Mouse (Mus musculus) brain, embryonic 14.5 days (tissue): ENCODE measurements around the gene Cyp2t4. TPM values are rescaled to one million over a fixed set of nuclear protein-coding genes. Genes with fewer than 3 reads are reported as not detected.

ENCODE experiments used
- DNase-seq: peaks from one replicate; pipeline ENCODE4 v3.0.0-alpha.2; 2011; ENCODE audit warnings: low read depth
- CTCF ChIP-seq: fragments of 200-500 bp; IDR thresholded peaks from 2 replicates; pipeline ENCODE4 v1.5.1; 2012; ENCODE audit warnings: inconsistent platforms, mild to moderate bottlenecking, moderate library complexity, borderline replicate concordance; ENCODE audit not compliant: insufficient read depth, insufficient read length; ENCODE audit errors: extremely low read depth
- POLR2A ChIP-seq: fragments of 200-500 bp; IDR thresholded peaks from 2 replicates; pipeline ENCODE4 v1.6.1; 2012; ENCODE audit warnings: mild to moderate bottlenecking, inconsistent platforms, borderline replicate concordance; ENCODE audit not compliant: poor library complexity, insufficient read depth, insufficient read length, severe bottlenecking; ENCODE audit errors: extremely low read depth
- polyA plus RNA-seq: library from polyadenylated mRNA; depleted of rRNA; stranded (reverse); fragments of >200 nt; gene quantifications from 2 replicates; pipeline ENCODE4 v1.2.3, GENCODE M21; 2012

Cyp2t4 gene
- polyA plus RNA-seq, 1 experiment: not detected

DNA sequence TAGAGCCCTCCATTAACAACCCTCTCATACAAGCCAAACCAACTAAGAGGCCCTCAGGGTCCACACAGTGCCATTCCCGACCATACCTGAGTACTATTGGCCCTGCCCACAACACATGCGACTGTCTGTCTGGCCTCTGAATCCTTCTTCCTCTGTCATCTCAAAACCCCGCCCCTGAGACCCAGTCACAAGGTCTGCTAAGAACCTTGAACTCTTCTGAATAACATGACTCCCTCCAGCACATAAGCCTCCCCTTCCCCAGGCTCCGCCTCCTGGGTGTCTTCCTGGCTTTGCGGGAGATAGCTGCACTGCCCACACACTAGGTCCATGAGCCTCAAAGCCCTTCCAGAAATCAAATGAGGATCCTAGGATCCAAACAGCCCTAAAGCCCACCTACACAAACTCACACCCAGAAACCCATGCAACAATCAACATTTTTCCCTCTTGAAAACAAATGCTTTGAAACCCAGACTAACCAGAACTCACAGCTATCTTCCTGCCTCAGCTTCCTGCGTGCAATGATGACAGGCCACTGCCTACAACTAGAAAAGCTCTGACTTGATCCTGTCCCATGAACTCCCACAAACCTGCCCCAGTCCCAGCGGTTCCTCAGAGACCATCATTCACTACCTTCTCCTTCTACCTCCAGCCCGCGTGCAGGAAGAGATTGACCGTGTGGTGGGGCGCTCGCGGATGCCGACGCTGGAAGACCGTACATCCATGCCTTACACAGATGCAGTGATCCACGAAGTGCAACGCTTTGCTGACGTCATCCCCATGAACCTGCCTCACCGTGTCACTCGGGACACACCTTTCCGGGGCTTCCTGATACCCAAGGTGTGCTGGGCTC lies 22.8 kb upstream of the Cyp2t4 start:
- TF ChIP-seq POLR2A (no peak), CTCF (no peak)
- no peak for DNase-seq

DNA sequence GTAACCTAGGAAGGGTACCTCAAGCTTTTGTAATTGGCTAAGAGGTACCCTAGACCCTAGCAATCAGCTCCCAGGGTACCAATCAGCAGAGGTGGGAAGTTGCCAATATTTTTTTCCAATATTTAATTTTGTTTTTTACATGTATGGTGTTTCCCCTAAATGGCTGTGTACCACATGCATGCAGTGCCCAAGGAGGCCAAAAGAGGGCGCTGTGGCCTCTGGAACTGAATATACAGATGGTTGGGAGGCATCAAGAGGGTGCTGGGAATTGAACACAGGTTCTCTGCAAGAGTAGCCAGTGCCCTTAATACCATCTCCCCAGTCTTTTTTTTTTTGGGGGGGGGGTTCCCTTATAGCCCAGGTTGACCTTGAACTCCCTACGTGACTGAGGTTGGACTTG lies 22.1 kb upstream of the Cyp2t4 start:
- TF ChIP-seq POLR2A: no peak
- TF ChIP-seq CTCF: peak; percentile 27; the same call in 1 of the 2 replicates
- DNase-seq: no peak

DNA sequence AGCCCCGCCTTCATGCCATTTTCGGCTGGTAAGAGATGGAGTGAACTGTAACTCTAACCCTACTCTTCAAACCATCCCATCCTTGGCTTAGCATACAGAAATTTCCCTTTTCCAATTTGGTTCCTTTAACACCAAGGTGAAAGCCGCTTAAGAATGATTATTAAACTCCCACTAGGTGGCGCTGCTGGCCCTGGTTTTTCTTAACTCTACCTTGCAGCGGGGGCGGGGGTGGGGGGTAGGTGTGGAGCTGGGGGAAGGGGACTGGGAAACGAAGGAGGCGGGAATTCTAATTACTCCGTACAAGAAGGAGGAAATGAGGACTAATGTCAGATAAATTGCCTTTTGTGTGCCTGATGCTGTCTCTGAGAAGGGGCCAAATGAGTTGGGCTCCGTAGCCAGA lies 20.9 kb upstream of the Cyp2t4 start:
- DNase-seq: peak; percentile 74
- TF ChIP-seq CTCF: peak; percentile 53; the same call in 1 of the 2 replicates
- TF ChIP-seq POLR2A: no peak

DNA sequence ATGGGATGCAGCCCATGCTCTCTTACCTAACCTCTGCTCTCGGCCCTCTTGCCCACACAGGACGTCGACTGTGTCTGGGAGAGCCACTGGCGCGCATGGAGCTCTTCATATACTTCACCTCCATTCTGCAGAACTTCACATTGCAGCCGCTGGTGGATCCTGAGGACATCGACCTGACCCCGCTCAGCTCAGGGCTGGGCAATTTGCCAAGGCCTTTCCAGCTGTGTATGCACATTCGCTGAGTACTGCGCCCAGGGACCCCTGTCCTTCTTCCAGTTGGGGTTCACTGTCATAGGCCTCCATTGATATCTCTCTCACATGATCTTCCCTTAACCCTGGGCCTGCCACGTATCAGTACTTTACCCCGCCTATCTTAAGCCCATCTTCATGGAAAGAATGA lies 20.4 kb upstream of the Cyp2t4 start:
- no peak for TF ChIP-seq POLR2A
- no peak for TF ChIP-seq CTCF
- DNase-seq: no peak

DNA sequence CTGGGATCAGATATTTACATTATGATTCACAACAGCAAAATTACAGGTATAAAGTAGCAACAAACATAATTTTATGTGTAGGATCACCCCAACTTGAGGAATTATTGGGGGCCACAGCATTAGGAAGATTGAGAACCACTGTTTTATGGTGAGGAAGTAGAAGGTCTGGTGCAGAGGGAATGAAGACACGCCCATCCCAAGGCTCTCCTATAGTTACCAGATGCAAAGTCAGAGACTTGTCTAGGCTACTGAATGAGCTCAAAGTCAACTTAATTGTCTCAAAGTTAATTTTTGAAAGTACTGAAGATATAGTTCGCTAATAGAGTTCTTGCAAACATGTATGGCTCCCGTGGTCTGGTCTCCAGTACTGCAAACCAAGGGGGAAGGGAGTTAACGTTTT lies 19.8 kb upstream of the Cyp2t4 start:
- no peak for TF ChIP-seq POLR2A
- TF ChIP-seq CTCF: no peak
- DNase-seq: no peak

DNA sequence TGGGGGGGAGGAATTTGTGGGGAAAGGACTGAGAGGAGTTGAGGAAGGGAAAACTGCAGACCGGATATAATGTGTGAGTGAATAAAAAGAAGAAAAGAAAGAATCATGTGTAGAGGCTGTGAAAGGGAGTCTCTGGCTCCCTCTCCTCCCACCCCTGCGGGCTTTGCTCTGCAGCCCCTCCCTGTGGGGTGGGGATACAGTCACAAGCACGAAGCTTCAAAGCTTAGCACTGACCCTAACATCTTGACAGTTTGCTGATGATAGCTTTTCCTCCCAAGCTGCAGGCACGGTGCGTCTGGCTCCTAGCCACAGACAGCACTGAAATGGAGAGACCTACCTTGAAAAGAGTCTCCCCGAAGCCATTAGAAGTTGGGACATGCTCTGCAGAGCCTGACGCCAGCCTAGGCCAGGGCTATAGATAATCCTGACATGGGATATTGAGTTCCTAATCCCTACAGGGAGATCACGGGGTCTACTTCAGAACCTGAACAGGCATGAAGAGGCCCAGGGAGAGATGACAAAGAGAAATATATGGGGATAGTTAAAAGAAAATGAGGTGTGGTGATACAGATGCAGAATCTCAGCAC lies 17.0 kb upstream of the Cyp2t4 start:
- no peak for DNase-seq
- TF ChIP-seq CTCF (no peak), POLR2A (no peak)

DNA sequence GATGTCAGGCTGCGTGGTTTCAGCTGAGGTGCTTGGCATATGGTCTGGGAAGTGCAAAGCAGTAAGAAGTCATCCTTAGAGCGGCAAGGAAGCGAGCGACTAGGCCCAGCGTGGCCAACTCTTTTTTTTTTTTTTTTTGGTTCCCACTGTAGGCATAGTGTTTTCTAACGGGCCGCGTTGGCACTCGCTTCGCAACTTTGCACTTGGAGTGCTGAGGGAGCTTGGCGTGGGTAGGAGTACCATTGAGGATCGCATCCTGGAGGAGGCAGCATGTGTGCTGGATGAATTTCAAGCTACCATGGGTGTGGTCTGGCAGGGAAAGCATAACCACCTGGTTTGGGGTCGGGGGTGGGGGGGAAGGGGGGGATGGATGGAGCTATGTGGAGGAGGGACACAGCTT lies 2.5 kb downstream of the Cyp2t4 start:
- TF ChIP-seq POLR2A (no peak), CTCF (no peak)
- no peak for DNase-seq

DNA sequence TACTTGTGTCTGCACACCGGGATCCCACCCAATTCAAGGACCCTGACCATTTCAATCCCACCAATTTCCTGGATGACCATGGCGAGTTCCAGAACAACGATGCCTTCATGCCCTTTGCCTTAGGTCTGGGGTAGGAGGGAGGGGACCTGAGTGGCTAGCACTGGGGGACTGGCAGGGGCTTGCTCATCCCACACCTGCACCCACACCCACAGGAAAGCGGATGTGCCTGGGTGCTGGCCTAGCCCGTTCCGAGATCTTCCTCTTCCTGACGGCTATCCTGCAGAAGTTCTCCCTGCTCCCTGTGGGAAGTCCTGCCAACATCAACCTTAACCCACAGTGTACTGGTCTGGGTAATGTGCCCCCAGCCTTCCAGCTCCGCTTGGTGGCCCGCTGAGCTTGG lies 4.7 kb downstream of the Cyp2t4 start:
- DNase-seq: no peak
- TF ChIP-seq POLR2A (no peak), CTCF (no peak)

DNA sequence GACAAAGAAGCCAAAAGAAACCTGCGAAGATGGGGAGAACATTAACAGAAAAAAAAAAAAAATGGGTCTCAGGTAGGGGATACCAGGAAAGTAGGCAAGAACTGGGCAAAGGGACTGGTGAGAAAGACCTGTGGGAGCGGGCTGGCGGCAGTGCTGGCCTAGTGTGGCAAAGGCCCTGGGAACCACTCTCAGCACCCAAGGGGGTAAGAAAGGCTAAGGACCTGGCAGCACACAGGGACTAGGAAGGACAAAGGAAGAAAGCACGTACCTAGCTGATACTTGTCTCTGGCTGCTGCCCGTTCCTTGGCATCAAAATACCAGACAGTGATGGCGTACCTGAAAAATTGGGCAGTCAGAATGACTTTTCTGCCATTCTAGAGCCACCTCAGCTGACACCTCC lies 5.7 kb downstream of the Cyp2t4 start:
- DNase-seq: no peak
- no peak for TF ChIP-seq CTCF
- TF ChIP-seq POLR2A: no peak

DNA sequence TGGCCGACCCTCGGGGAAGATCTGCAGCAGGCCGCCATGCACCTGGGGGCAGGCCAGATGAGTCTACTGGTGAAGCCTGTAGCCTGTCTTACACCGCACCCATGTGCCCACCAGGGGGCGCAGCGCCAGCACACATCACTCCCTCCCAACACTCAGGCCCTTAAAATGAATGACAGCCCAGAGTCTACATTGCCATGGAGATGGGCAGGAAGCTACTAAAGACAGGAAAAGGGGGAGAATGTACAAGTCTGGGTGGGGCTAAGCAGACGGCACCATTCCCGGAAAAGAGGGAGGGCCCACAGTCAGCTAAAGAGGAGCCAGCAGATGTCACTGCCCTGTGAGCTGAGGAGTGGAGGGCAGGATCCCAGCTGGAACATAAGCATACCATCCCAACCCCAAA lies 6.4 kb downstream of the Cyp2t4 start:
- peak; percentile 96 for TF ChIP-seq CTCF
- TF ChIP-seq POLR2A: no peak
- peak; percentile 97 for DNase-seq

DNA sequence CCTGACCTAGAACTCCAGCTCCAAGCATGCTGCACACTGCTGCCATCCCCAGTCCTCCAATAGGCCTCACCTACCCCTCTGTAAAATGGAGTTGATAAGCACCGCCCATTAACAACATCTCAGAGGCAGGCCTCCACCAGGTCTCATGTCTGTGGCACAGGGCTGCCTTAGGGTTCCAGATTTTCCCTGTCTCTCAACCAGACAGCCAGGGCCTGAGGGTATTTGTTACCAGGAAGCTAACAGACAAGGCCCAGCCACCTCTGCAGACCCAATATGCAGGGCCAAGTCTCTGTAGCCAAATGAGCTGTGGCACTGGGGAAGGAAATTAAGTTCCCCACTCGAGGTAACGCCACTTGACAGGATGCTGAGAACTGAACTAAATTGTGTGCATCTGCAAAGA lies 7.4 kb downstream of the Cyp2t4 start:
- DNase-seq: no peak
- TF ChIP-seq POLR2A (no peak), CTCF (no peak)

DNA sequence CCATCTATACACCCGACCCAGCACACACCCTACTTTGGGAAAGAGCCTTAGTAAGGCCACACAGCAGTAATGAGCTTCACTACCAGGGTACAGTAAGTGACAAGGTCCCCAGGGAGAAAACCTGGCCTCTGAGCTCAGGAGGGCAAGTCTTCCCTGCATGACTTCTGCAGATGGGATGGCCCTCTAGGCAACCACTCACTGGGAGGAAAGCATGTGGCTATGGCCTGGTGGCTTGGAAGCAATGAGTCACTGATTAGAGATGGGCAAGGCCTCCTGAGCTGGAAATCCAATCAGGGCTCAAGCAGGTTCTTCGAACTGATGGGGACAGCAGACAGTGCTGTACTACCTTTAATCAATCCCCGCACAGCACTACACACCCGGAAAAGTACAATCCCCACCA lies 8.2 kb downstream of the Cyp2t4 start:
- DNase-seq: no peak
- TF ChIP-seq POLR2A: no peak
- TF ChIP-seq CTCF: no peak
